Mouse (Mus musculus) telencephalon, adult 2 months (tissue): Measurements from ENCODE around the gene Il34.
A peak's percentile ranks its signal among the peaks of the same experiment; 100 is the strongest.

Experiments used
- DNase-seq: peaks from one replicate; pipeline ENCODE4 v3.0.0-alpha.2; 2011; ENCODE audit warnings: low read depth, low spot score

The Il34 gene

DNA sequence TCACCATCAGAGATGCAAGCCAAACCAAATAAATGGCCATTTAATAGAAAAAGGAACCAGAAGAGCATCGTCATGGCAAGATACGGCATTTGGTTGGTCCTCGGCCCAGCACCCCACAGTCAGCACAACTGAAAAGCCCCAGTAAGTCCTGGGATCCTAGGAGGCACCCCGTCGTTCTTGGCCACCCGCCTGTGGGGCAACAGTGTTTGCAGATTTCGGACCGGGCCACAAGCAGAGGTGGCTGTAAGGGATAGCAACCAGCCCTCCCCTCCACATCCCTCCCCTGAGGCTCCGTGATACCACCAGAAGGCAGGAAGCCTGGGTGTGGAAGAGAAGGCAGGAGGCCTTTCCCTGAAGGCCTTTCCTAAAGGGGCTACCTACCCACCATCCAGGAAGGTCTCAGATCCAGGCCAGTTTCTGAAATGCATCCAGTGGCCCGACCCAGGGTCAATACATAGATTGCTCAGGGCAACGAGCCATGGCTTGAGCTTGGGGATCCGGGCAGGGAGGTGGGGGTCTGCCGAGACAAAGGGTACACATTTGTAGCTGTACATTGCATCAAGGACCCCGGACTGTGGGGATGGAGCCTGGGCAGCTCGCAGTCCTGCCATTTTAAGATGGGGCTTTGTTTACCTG, 63.8 kb downstream of the Il34 start:
- DNase-seq: no peak

DNA sequence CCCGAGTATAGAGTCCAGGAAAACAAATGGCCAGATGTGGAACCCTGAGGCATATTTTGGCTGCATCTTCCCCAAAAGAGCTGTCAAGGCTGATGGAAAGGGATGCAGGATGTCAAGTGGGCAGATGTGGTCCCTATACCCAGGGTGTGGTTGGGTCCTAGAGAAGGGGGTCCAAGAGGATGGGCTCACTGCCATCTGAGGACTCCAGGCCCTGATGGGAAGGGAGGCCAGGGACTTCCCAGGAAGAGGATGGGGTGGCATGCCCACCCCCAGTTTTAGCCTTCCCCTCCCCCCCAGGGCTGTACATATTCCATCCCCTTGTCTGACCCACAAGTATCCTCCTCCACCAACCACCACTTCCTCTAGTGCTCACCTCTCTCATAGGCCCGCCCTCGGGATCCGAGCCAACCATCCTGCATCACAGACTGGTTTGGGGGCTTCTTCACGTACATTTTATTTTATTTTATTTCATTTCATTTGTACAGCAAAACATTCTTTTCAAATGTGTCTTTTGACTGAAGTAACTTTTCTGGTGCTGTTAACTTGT, 65.0 kb downstream of the Il34 start:
- DNase-seq: no peak

DNA sequence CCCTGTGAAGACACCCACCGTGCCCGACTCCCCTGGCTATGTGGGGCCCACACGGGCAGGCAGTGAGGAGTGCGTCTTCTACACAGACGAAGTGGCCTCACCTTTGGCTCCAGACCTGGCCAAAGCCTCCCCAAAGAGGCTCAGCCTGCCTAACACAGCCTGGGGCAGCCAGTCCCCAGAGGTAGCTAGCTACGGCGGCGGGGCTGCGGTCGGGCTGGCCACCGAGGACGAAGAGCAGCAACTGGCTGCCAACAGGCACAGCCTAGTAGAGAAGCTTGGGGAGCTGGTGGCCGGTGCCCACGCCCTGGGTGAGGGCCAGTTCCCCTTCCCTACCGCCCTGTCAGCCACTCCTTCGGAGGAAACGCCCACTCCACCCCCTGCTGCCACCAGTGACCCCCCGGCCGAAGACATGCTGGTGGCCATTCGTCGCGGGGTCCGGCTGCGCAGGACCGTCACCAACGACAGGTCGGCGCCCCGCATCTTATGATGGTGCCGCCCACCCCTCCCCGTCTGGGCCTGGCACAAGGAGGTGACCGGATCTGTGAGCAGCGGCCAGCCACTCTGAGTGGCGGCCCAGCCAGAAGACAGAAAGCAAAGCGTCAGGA, 67.0 kb downstream of the Il34 start:
- no peak for DNase-seq

DNA sequence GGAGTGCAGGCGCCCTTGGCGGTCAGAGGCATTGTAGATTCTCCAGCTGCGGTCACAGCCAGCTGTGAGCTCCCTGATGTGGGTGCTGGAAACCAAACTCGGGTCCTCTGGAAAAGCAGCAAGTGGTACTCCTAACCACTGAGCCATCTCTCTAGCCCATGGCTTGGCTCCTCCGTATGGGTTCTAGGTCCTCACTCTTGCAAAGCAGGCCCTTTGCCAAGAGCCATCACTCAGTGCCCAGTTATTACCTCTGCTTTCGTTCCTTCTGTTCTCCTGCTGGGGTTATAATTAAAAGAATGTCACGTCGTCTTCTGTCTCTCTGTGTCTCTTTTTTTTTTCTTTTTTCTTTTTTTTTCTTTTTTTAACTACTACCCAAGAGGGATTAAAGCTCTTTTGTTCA, 72.7 kb downstream of the Il34 start:
- no peak for DNase-seq

DNA sequence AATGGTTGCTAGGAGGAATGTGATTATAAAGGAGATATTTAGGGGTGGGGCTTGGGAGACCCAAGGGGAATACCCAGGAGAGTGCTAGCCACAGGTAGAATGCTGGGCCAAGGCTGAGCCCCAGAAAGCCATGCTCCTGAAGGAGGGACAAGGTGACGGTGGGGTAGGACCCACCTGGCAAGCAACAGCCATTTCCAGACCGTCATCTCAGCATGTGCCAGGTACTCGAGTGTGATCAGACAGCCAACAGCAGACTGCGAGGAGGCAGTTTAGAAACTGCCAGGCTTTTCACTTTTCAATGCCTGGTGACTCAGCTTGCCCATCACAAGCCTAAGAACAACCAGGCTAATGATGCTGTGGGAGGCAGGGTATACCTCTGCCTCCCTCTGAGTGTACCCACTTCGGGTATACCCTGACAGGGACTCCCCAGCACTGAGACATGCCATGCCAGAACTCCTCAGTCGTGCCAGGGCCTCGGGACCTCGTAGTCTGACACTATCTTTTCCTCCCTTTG, 74.3 kb downstream of the Il34 start:
- no peak for DNase-seq

DNA sequence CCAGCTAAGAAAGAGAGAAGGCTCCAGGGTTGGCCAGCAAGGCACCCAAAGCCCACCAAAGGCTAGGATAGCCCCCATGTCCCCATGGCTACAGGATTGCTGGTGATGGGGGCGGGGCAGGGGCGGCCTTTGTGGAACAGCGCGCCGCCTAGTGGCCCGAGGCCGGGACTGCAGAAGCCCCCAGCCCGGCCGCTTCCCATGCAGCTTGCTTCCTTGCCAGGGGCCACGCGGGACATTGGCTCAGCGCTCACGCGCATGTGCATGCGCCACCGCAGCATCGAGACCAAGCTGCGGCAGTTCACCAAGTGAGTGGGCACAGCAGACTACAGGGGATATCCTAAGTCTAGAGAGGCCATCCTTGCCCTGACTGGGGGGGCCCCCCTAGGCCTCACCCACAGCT, 78.8 kb downstream of the Il34 start:
- DNase-seq: no peak

DNA sequence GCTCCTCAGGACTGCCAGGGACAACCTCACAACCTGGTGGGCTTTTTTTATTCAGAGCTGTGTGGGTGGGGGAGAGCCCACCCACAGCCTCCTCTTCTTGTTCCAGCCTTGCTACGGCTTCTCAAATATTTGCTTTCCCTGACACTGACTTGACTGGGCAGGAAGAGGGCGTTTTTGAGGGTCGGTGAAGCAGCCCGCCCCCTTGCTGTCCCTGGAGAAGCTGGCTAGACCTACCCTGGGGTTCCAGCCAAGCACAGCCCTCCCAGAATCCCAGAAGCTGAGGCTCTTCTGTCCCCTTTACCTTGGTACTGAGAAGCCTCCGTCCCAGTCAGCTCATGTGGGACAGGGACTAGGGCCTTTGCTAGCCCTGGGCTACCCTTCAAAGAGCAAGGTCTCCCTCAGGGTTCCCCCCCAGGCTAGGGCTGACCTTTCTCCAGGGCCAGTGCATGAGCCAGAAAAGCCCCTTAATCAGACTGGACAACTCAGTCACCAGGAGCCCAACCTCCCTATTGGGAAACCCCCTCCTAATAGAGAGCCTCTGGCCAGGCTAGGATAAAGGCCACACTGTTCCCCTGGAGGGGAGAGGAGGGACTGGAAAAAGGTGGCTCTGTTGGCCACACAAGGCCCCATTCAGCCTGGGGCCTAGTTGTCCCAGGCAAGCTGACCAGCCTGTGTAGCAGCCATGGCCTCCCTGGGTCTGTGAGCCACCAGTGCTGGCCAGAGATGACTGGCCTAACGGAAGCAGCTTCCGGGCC, 80.5 kb downstream of the Il34 start:
- peak; percentile 59 for DNase-seq

DNA sequence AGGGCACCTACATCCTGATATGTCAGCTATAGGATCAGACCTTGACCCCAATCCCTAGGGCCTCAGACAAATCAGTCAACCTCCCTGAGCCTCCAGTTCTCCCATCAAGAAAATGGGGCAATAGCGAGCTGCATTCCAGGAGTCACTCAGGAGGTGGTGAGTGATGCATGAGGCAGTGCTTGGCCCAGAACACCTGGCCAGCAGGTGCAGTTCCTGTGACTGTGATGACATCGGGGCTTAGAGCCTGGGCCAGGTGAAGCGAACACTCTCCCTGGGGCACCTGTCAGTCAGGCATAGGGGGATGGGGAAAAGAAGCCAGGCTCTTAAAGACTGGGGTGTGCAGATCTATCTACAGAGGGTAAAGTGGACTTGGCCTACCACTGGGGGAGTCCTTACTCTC, 81.2 kb downstream of the Il34 start:
- no peak for DNase-seq

DNA sequence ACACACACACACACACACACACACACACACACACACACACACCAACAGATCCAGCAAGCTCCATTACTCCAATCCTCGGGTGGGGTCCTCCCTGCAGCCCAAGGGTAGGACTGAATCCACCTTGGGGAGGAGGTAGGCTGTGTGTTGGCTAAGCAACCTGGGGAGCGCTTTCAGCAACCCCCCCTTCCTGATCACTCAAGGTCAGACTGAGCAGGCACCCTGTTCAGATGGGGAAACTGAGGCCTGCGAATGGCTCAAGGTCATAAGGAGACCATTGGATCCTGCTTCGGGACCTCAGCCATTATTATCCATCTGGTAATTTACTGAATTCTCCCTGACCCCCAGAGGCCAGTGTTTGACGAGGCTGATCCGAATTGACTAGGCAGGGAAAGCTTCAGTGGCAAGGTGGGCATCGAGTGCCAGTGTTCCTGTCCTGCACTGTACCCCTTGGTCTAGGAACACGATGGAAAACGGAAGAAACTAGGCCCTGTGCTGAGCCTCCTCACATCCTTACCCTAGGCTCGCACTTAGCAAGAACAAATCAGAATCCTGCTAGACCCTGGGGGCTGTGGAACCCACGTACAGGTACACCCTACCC, 83.2 kb downstream of the Il34 start:
- no peak for DNase-seq

DNA sequence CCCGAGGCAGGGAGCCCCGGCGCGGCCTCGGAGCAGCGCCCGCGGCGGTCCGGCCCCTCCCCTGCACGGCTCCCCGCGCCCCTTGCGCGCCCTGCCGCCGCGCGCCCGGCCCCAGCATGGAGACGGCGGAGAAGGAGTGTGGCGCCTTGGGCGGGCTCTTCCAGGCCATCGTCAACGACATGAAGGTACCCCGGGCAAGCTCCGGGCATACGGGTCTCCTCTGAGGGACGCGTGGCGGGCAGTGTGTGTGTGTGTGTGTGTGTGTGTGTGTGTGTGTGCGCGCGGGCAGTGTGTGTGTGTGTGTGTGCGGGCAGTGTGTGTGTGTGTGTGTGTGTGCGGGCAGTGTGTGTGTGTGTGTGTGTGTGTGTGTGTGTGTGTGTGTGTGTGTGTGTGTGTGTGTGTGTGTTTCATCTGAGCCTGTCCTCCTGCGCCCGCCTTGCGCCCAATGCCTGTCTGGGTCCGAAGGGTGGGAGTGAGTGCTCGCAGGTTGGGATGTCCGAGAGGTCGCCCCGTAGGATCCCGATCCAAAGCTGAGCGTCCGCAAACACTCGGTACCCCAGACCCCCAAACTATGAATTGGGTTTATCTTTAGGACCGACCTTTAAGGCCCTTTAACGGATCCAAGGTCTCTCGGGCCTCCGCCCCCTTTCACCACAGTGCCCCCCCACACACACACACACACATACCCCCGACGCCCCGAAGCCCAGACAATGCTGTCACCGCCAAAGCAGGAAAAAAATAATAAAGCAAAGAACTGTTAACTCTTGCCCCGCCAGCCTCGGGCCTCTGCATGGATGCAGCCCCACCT, 83.9 kb downstream of the Il34 start:
- DNase-seq: no peak

DNA sequence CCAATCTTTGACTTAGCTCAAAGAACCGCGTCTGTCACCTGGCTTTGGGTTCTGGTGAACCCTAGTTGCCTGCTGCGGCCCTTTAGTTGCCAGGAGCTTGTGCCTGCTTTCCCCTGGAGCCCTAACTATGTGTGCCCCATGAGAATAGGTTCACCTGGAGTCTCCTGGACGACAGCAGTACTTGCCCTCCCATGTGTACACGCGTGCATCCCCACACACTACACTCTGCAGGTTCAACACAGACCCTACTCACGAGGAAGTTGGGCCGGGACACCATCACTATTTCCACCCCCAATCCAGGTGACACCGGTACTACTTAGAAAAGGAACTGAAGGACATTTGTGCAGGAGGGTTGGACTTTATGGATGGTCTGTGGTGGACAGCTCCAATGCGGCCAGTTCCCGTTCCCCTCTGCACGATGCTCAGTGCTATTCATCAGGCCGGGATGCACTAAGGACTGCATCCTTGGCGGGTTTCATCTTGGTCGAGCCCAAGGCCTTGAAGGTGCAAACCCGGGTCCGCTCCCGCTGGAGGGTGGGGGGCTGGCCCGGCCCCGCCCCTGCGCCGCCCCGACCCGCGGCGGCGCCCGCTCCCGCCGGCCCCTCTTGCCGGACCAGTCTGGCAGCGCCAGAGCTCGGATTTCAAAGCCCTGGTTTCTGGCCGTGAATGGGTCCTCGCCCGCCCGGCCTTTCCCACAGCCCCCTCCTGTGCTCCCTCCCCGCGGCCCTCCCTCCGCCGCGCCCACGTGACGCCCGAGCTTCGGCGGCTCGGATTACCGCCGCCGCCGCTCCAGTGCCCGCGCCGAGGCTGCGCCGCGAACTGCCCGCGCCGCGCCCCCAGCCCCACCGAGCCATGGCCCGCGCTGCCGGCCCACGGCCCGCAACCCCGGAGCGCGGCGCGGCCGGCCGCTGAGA, 84.8 kb downstream of the Il34 start, which contains the start of gene Mtss1l:
TSS of gene Mtss1l (plus strand) at position 792 of the 914 bp plus-strand sequence.
- no peak for DNase-seq

DNA sequence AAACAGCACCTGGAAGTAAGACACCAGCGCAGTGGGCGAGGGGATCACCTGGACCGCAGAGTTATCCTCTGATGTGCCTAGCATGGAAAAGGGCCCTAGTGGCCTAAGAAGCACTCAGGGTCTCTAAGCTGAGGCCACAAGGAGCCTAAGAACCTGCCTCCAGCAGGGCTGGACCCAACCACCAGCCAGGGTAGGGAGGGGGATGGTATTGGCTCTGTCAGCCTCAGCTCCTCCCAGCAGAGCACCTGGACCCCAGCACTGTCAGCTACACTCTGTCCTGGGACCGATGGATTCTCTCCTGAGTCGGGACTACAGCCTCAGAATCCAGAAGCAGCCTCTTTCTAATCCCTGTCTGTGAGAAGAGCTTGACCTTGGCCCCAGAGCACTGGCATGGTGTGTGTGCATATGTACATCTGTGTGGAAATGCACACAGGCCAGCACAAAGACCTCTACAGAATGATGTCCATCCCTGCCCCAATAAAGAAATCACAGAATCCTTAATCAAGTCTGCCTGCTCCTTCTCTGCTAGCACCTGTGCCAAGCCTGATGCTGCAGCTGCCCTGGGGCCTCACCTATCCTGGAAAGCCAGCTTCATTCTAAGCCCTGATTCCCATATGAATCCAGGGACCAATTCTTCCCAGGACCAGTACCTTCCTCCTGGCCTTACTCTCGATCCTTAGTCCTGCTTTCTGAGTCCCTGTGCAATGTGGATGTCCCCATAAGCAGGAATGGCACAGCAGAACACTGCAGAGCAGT, 85.6 kb downstream of the Il34 start:
- no peak for DNase-seq

DNA sequence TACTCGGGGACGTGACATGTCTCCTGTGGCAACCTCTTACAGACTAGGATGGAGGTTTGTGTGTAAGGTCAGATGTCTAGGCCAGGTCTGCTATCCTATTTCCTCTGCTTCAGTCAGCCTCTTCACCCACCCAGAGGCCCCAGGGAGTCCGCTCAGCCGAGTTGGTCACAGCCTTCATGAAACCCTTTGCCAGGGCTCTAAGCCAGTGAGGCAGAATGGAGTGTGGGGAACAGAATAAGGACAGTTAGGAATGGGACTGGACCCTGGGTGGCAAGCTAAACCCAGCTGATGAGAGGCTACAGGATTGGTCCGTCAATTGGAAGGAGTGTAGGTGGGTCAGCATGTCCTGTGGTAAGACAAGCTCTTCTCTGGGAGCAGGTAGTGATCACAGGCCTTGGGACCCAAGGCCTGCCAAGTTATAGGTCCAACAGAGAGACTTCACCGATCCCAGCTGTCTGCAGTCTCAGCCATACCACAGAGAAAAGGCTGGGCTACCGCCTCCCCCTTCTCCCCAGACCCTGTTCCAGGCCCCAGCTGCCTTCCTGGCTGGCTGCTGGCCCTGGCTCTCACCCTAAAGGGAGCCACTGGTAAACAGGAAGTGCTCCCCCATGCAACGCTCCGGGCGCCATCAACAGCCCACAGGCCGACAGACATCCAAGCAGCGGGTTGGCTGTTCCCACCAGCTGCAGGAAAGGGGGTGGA, 86.6 kb downstream of the Il34 start:
- no peak for DNase-seq

DNA sequence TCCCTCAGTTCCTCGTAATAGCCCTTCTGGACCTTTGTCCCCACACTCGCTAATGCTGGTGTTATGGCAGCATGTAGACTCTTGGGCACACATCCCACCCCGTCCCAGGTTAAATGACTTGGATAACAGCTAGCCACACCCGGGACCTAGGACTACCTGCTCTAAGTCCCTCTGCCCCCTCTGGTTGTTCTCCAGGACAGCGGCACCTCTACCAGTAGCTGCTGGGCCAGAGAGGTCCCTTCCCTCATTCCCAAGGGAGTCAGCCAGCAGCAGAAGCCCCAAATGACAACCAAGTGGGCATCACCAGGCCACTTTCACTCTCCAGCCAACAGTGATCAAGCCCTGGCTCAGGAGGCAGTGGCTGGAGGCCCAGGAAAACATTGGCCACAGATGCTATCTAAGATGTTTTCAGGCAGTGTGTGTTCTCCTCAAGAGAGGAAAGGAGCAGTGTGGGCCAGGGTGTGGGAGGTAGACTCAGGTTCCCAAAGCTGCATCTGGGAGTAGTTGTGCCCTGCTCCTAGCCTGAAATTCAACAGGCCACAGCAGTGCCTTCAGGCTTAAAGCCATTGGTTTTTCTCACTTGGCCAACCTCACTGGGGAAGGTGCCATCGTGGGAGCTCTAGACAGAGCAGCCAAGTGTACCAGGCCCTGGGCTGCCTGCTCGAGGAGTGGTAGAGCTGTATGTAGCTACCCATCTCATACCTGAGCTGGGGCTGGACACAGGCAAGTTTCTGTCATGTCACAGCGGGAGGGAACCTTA, 87.3 kb downstream of the Il34 start:
- DNase-seq: no peak

DNA sequence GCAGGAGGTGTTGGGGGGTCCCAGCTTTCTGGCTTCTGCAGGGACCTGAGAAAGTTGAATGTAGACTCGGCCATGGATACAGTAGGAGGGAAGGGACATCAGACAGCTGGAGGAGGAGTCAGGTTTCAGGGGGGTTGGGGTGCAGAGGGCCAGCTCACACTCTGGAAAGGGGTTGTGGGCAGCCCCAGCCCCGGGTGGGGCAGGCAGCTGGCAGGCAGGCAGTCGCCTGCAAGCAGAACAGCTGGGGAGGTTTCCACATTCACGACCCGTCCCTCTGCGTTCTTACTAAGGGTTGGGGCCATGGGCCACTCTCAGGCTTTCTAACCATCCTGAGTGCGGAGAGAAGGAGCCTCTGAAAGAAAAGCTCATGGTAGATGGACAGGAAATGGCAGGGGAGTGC, 88.6 kb downstream of the Il34 start:
- DNase-seq: no peak

DNA sequence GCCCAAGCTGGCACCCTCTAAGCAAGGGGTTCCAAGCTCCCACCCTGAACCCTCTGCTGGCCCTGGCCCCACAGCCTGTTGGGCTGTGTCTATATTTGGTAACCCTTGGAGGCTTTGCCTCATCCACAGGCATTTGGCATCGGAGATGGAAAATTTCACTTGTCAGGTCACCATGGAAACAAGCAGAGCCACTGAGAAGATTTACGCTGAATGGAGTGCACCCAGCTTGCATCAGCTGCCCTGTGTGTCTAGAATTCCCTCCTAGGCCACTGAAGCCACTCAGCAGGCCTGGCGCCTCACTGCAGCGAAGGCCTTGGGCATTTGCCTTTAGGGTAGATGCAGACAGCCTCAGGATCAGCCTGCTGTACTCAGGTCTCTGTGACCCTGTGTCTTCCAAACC, 89.6 kb downstream of the Il34 start:
- DNase-seq: peak; percentile 85

DNA sequence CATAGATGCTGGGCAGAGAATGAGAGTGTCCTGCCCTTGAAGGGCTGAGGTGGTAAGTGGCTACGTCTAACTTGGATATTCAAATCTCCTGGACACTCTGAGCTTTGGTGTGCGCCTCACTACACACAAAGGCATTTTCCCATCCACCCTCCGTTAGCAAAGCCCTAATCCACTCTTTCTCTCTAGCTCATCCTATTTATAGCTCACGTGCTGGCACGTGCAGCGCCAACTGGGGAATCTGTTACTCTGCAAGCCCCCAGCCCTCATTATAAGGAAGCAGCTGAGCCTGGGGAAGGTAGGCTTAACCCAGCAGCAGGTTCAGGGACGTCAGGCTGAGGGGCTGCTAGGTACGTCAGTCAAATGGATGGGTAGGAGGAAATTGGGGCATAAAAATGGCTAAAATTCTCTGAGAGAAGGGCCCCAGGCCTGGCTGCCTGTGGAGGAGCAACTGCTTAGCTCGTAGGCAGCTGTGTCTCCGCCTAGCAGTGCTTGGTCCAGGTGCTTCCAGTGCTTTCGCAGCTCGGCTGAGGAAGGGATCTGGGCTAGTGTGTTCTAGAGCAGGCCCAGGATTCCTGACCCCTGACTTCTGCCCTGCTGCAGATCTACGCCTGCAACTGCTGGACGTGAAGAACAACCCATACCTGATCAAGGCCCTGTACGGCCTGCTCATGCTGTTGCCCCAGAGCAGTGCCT, 90.8 kb downstream of the Il34 start:
- no peak for DNase-seq
